Mouse (Mus musculus) thymus, adult 18-20 months (tissue): ENCODE data around the gene Myo1d.

Experiments used
- DNase-seq, 2 experiments: peaks; one replicate each; pipeline ENCODE4 v3.0.0; 2022; ENCODE audit warnings: mixed read lengths in 2 of 2

The Myo1d gene

GRCm38 (mm10) chr11:80498328-80499070 is 281.3 kb downstream of the Myo1d start:
- DNase-seq, result no peak

- no peak for DNase-seq
Measured at GRCm38 (mm10) chr11:80497225-80497919, 282.5 kb downstream of the Myo1d start.

GRCm38 (mm10) chr11:80496640-80497039 is 283.2 kb downstream of the Myo1d start:
- no peak for DNase-seq

GRCm38 (mm10) chr11:80495972-80496371 is 283.9 kb downstream of the Myo1d start:
- no peak for DNase-seq

- DNase-seq, result no peak
Measured at GRCm38 (mm10) chr11:80494852-80495251, 285.0 kb downstream of the Myo1d start.

GRCm38 (mm10) chr11:80493186-80493585 is 286.6 kb downstream of the Myo1d start:
- DNase-seq, result no peak

- no peak for DNase-seq
Measured at GRCm38 (mm10) chr11:80490831-80491230, 289.0 kb downstream of the Myo1d start.

- DNase-seq, result peak in 1 of 2 experiments; percentile 53
Measured at GRCm38 (mm10) chr11:80489882-80490196, 290.0 kb downstream of the Myo1d start.

GRCm38 (mm10) chr11:80489172-80489881 is 290.5 kb downstream of the Myo1d start:
- peak in 1 of 2 experiments; percentile 53 for DNase-seq

- no peak for DNase-seq
Measured at GRCm38 (mm10) chr11:80487904-80488587, 291.8 kb downstream of the Myo1d start.

- no peak for DNase-seq
Measured at GRCm38 (mm10) chr11:80485622-80486206, 294.1 kb downstream of the Myo1d start.

GRCm38 (mm10) chr11:80485120-80485551 is 294.7 kb downstream of the Myo1d start:
- DNase-seq, result no peak

GRCm38 (mm10) chr11:80484191-80484791 is 295.5 kb downstream of the Myo1d start:
- DNase-seq, result no peak

GRCm38 (mm10) chr11:80483536-80484067 is 296.2 kb downstream of the Myo1d start:
- no peak for DNase-seq

GRCm38 (mm10) chr11:80482921-80483320 is 296.9 kb downstream of the Myo1d start:
- no peak for DNase-seq

GRCm38 (mm10) chr11:80482347-80482746 is 297.5 kb downstream of the Myo1d start:
- no peak for DNase-seq

GRCm38 (mm10) chr11:80481409-80482050 is 298.3 kb downstream of the Myo1d start:
- DNase-seq, result no peak

GRCm38 (mm10) chr11:80479906-80480866 is 299.6 kb downstream of the Myo1d start:
- DNase-seq, result no peak

GRCm38 (mm10) chr11:80479425-80479824 is 300.4 kb downstream of the Myo1d start:
- no peak for DNase-seq
